Mouse (Mus musculus): ENCODE data around the gene Hoxc9.

Hoxc9 gene

DNA sequence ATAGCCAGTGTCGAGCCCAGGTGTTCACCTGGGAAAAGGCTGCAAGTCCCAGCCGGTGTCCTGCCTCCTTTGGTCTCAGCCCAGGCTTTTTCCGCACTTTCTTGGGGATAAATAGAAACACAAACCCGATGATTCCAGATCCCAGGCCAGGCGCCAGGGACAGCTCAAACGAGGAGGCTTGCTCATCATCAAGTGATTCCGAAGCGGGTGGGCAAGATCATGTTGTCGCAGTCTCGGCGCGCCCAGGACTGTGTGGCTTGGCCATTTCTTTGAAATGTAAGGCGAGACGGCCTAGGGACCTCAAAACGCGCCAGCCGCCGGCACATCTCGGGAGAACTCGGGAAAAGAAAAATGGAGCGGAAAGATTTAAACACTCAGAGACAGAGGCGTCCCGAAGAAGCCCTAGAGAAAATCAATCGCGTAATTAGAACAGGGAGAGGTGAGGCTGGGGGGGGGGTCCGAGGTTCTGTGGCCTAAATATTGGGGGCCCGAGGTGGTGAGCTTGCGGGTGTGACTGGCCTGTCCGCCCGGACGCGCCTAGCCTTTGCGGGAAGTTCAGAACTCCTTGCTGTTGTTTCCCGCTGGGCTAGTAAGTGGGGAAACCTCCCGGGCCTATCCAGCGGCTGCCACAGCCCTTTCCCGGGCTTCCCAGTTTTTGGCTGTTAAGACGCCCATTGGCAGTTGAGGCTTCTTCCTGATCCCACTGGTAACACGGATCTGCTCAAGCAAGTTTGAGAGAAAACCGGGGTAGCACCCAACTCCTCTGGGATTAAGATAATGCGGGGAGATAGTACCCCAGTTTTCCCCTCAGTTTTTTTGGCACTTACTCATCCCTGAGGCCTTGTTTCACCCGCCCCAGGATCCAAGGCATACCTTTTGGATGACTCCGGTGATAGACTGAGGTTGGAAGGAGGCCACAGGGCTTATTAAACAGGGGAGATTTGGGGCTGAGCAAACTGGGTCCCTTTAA is 51.3 kb downstream of the Hoxc9 start:
- no peak for DNase-seq

DNA sequence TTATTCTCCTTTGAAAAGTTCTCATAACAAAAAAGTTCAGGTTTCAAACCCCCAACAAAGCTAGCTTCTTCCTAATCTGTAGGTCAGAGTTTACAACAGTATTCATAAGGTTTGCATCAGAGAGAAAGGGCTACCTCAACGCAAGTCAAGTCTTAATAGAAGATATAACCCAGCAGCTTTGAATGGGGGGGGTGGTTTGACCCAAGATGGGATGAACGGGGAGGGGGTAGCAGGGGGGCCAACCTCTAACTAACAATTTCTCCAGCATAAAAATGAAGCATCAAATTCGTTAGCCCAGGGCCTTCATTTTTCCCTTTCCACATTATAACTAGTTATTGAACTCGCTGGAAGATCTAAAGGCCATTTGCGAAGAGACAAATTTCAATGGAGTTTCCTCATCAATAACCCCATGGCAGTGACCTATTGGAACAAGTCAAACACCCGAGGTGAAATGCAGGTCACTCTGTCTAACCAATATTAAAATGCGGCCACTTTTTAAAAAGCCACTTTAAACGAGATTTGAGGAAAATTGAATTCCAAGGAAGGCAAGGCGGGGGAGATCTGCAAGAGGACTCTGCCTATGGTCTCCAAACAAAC is 52.8 kb downstream of the Hoxc9 start:
- no peak for DNase-seq

DNA sequence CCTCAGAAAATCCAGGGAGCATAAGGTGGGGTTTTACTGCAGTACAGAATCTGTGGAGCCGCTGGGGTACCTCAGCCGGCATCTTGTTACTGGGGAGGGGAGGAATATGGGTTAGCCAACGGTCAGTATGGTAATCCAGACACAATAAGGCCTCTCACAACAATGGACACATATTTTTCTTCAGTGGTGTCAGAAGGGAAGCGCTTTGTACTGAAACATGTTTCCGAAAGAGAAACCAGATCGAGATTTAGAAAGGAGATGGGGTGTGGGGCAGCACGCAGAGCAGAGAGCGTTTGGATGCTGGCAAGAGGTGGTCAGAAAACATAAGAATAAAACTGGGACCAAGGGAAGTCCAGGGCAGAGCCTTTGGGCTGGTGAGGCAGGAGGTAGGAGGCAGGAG is 53.9 kb downstream of the Hoxc9 start:
- DNase-seq, result no peak

DNA sequence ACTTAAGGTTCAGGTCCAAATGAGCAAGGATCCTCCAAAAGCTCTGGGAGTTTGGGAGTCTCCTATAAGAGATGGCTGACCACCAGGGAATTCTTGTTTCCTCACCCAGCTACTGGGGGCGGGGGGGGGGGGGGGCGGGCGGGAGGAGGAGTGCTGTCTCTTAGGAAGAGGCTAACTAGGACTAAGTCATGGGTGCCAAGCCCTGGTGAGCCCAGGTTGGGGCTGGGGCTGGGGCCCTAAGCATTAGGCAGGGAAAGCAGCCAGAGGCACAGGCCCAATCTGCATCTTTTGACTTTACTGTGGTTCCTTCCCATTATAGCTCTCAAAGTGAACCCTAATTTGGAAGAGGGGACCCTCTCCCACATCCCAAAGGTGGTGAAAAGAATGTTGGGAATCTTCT is 55.9 kb downstream of the Hoxc9 start:
- no peak for DNase-seq

DNA sequence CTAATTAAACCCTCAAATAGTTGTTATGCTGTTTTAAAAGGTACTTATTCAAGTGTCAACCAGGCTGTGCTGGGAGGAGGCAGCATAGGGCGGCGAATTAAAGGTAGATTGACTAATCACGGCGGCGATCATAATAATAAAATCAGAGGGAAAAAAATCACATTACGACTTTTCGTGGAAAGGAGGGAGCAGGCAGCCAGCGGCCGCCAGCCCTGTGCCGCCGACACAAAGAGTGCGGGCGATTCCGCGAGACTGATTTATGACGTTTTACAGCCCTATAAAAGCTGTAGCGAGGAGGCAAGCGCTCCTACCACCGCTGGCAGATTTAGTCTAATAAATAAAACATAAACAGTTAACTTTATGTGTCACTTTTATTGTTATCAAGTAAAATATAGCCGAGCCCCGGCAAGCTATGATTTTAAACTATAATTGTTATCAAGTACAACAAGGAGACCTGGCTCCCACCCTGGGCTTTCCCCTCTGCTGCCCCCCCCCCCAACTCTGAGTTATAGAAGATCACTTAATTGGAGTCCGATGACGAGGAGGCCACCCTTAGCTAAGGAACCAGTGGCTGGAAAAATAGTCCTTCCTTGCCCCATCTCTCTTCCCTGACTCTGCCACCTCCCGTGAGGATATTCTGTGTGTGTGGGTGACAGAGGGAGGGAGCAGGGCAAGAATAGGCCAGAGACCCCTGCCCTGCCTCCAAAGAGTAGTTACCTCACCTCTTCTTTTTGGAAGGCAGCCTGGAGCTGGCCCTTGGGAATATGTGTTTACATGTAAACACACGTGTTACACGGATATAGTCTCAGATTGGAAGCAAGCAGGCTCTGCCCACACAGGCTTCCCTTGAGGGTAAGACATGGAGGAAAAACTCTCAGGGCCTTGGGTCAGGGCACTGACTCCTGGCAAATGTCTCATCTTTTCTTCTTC is 56.7 kb downstream of the Hoxc9 start:
- DNase-seq, result no peak

DNA sequence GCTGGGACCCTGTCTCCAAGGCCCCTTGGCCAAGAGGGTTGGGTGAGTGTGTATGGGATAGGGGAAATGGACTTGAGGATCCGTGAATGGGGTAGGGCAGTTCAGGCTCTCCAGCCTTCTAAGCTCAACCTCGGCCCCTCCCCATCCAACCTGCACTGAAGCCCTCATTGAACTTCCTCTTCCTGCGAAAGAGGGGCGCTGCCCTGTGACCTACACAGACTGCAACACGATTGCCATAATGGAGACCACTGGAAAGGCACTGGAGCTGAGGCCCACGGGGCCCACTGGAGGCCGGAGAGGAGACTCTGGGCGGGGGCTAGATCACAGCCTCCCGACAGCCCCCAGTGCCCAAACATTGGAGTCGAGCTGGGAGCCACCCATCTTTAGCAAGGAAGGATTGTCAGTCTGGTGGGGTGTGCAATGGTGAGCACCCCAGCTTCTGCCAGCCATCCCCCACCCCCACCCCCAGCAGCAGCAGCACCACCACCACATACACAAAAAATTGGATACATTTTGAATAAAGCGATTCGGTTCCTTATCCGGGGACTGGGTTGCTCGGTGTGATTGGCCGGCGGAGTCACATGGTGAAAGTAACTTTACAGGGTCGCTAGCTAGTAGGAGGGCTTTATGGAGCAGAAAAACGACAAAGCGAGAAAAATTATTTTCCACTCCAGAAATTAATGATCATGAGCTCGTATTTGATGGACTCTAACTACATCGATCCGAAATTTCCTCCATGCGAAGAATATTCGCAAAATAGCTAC is 58.0 kb downstream of the Hoxc9 start:
- DNase-seq, result no peak

All from cerebellum, adult 11 months (tissue).